Mouse (Mus musculus) gastrocnemius, postnatal 25 days (tissue): ENCODE results near the gene Hilpda. TPM values are rescaled to one million over a fixed set of nuclear protein-coding genes. Genes with fewer than 3 reads are reported as not detected.

Experiments
- total RNA-seq, 2 experiments: library from RNA; stranded (reverse); gene quantifications; 1 replicate in 1 of 2; 2 replicates in 1 of 2; pipeline ENCODE4 v1.2.3; 2021

Hilpda gene
- total RNA-seq, 2 experiments from 2014 or later: 3.5 to 4.2 TPM

Other genes with a start within 250 kb of the Hilpda start
- 10 to 100 TPM in 1 of 2 experiments, under 1 TPM in 1; 0.26 to 16.0 TPM for gene Lep, start 212.3 kb upstream of the Hilpda start, total RNA-seq
- 10 to 100 TPM; 13.7 to 14.1 TPM for gene Rbm28, start 107.5 kb upstream of the Hilpda start, total RNA-seq
- 1 to 10 TPM in 1 of 2 experiments, under 1 TPM in 1; 0.97 to 1.1 TPM for gene Prrt4, start 92.9 kb upstream of the Hilpda start, total RNA-seq
- 10 to 100 TPM; 13.6 to 15.5 TPM for gene Impdh1, start 56.1 kb upstream of the Hilpda start, total RNA-seq
- gene Fam71f2, start 7.1 kb downstream of the Hilpda start, total RNA-seq: not detected
- not detected for gene Fam71f1, start 46.7 kb downstream of the Hilpda start, total RNA-seq
- gene Calu, start 75.6 kb downstream of the Hilpda start, total RNA-seq: 100 to 1,000 TPM in 1 of 2 experiments, 10 to 100 TPM in 1; 99.7 to 108 TPM
- gene Opn1sw, start 116.0 kb downstream of the Hilpda start, total RNA-seq: under 1 TPM; 0.13 to 0.32 TPM
- 10 to 100 TPM in 1 of 2 experiments, 1 to 10 TPM in 1; 8.0 to 14.1 TPM for gene Ccdc136, start 123.8 kb downstream of the Hilpda start, total RNA-seq
- gene Flnc, start 160.8 kb downstream of the Hilpda start, total RNA-seq: 100 to 1,000 TPM; 420 to 954 TPM
- gene Atp6v1f, start 195.2 kb downstream of the Hilpda start, total RNA-seq: 100 to 1,000 TPM in 1 of 2 experiments, 10 to 100 TPM in 1; 90.2 to 102 TPM
- gene Atp6v1fnb, start 198.9 kb downstream of the Hilpda start, total RNA-seq: not detected
- gene Kcp, start 235.5 kb downstream of the Hilpda start, total RNA-seq: 1 to 10 TPM; 5.1 to 5.7 TPM